Mouse (Mus musculus): ENCODE results near the gene Tpgs1.

Gene Tpgs1

GRCm38 (mm10) chr10:79668771-79669575, at the start of gene Tpgs1:
Gene Tpgs1, plus strand, starts transcription at chr10:79669369.
- DNase-seq (ENCODE audit: extremely low read depth, low read depth, low spot score) = no peak

GRCm38 (mm10) chr10:79623950-79624349, 45.2 kb upstream of the Tpgs1 start:
- DNase-seq (ENCODE audit: extremely low read depth, low read depth, low spot score) = no peak

- DNase-seq (ENCODE audit: extremely low read depth, low read depth, low spot score) = no peak
Observed at GRCm38 (mm10) chr10:79625398-79625797, 43.8 kb upstream of the Tpgs1 start.

- DNase-seq (ENCODE audit: extremely low read depth, low read depth, low spot score) = no peak
Observed at GRCm38 (mm10) chr10:79626156-79626555, 43.0 kb upstream of the Tpgs1 start.

GRCm38 (mm10) chr10:79628377-79628776, 40.8 kb upstream of the Tpgs1 start:
- no peak for DNase-seq (ENCODE audit: extremely low read depth, low read depth, low spot score)

GRCm38 (mm10) chr10:79631432-79631831, 37.7 kb upstream of the Tpgs1 start:
- no peak for DNase-seq (ENCODE audit: extremely low read depth, low read depth, low spot score)

GRCm38 (mm10) chr10:79633006-79633777, 36.0 kb upstream of the Tpgs1 start:
- DNase-seq (ENCODE audit: extremely low read depth, low read depth, low spot score) = no peak

- DNase-seq (ENCODE audit: extremely low read depth, low read depth, low spot score) = no peak
Observed at GRCm38 (mm10) chr10:79636287-79636686, 32.9 kb upstream of the Tpgs1 start.

- no peak for DNase-seq (ENCODE audit: extremely low read depth, low read depth, low spot score)
Observed at GRCm38 (mm10) chr10:79637128-79638110, 31.8 kb upstream of the Tpgs1 start, which contains the start of gene Shc2. Gene Shc2, minus strand, starts transcription at chr10:79637918.

GRCm38 (mm10) chr10:79638486-79639204, 30.5 kb upstream of the Tpgs1 start:
- DNase-seq (ENCODE audit: extremely low read depth, low read depth, low spot score) = no peak

- no peak for DNase-seq (ENCODE audit: extremely low read depth, low read depth, low spot score)
Observed at GRCm38 (mm10) chr10:79645711-79646110, 23.5 kb upstream of the Tpgs1 start, which contains the start of gene Odf3l2. Gene Odf3l2, minus strand, starts transcription at chr10:79645738.

GRCm38 (mm10) chr10:79649070-79649751, 20.0 kb upstream of the Tpgs1 start:
- no peak for DNase-seq (ENCODE audit: extremely low read depth, low read depth, low spot score)

GRCm38 (mm10) chr10:79652789-79653188, 16.4 kb upstream of the Tpgs1 start:
- DNase-seq (ENCODE audit: extremely low read depth, low read depth, low spot score) = no peak

- no peak for DNase-seq (ENCODE audit: extremely low read depth, low read depth, low spot score)
Observed at GRCm38 (mm10) chr10:79654946-79655395, 14.2 kb upstream of the Tpgs1 start.

- DNase-seq (ENCODE audit: extremely low read depth, low read depth, low spot score) = no peak
Observed at GRCm38 (mm10) chr10:79658829-79659228, 10.3 kb upstream of the Tpgs1 start.

GRCm38 (mm10) chr10:79660298-79660697, 8.9 kb upstream of the Tpgs1 start:
- no peak for DNase-seq (ENCODE audit: extremely low read depth, low read depth, low spot score)

GRCm38 (mm10) chr10:79661861-79662260, 7.3 kb upstream of the Tpgs1 start:
- DNase-seq (ENCODE audit: extremely low read depth, low read depth, low spot score) = no peak

- no peak for DNase-seq (ENCODE audit: extremely low read depth, low read depth, low spot score)
Observed at GRCm38 (mm10) chr10:79664131-79664665, 5.0 kb upstream of the Tpgs1 start, which contains the start of gene Madcam1. Gene Madcam1, plus strand, starts transcription at chr10:79664559.

GRCm38 (mm10) chr10:79665051-79665450, 4.1 kb upstream of the Tpgs1 start:
- no peak for DNase-seq (ENCODE audit: extremely low read depth, low read depth, low spot score)

All from fat pad, adult 2 months (tissue).